Mouse (Mus musculus): ENCODE data around the gene Tm7sf2. TPM values are rescaled to one million over a fixed set of nuclear protein-coding genes. Genes with fewer than 3 reads are reported as not detected.
"Not testable (repeated sequence)": the region's sequence is repeated elsewhere in the genome, so short reads cannot be mapped to it uniquely, and the experiment has no call there.

The Tm7sf2 gene
- polyA plus RNA-seq, 1 experiment from 2014 or later, result 37.3 TPM

GRCm38 (mm10) chr19:6047154-6047898, 20.8 kb downstream of the Tm7sf2 start:
- no peak for DNase-seq (ENCODE audit: low spot score)
- H3K36me3 ChIP-seq, result peaks cover 51% of the 10 kb centered on the region
- peak overlapping the region; percentile 99 for H3K27ac ChIP-seq (replicated peaks)
- H3K27me3 ChIP-seq (ENCODE audit: low read depth, poor library complexity, severe bottlenecking), result no peaks in the 10 kb centered on the region
- no peaks in the 10 kb centered on the region for H3K9me3 ChIP-seq (replicated peaks)
- 3% methylated on average over 44 of the region's 44 CpGs for WGBS
- H3K4me1 ChIP-seq, result peaks cover 24% of the 10 kb centered on the region
- peak overlapping the region; percentile 97 for H3K4me3 ChIP-seq

GRCm38 (mm10) chr19:6046294-6047153, 21.6 kb downstream of the Tm7sf2 start, which contains the start of gene Syvn1:
Syvn1 (plus strand) TSS chr19:6046576.
- Histone ChIP-seq H3K4me1 (peaks cover 31% of the 10 kb centered on the region), H3K4me3 (peak within 1 kb of the TSS; percentile 97), H3K27ac (replicated peaks) (peak within 1 kb of the TSS; percentile 99), H3K27me3 (ENCODE audit: low read depth, poor library complexity, severe bottlenecking) (no peaks in the 10 kb centered on the region), H3K36me3 (peaks cover 43% of the 10 kb centered on the region), H3K9me3 (replicated peaks) (no peaks in the 10 kb centered on the region)
- DNase-seq (ENCODE audit: low spot score), result peak; percentile 92
- WGBS, result under 1% methylated on average over 65 of the region's 65 CpGs

- no peaks in the 10 kb centered on the region for H3K27me3 ChIP-seq (ENCODE audit: low read depth, poor library complexity, severe bottlenecking)
- peak overlapping the region; percentile 99 for H3K27ac ChIP-seq (replicated peaks)
- H3K36me3 ChIP-seq, result peaks cover 34% of the 10 kb centered on the region
- peak overlapping the region; percentile 97 for H3K4me3 ChIP-seq
- H3K4me1 ChIP-seq, result peaks cover 33% of the 10 kb centered on the region
- 25% methylated on average over 20 of the region's 20 CpGs for WGBS
- H3K9me3 ChIP-seq (replicated peaks), result no peaks in the 10 kb centered on the region
- no peak for DNase-seq (ENCODE audit: low spot score)
Observed at GRCm38 (mm10) chr19:6045366-6046293, 22.5 kb downstream of the Tm7sf2 start.

- H3K36me3 ChIP-seq, result peaks cover 19% of the 10 kb centered on the region
- H3K4me1 ChIP-seq, result peaks cover 33% of the 10 kb centered on the region
- 73% methylated on average over 4 of the region's 4 CpGs for WGBS
- not testable (repeated sequence) for H3K9me3 ChIP-seq (replicated peaks); DNase-seq (ENCODE audit: low spot score); H3K4me3 ChIP-seq; H3K27me3 ChIP-seq (ENCODE audit: low read depth, poor library complexity, severe bottlenecking); H3K27ac ChIP-seq (replicated peaks)
Observed at GRCm38 (mm10) chr19:6044102-6044501, 24.1 kb downstream of the Tm7sf2 start.

GRCm38 (mm10) chr19:6042293-6042692, 25.9 kb downstream of the Tm7sf2 start:
- peaks cover 5% of the 10 kb centered on the region for H3K36me3 ChIP-seq
- 81% methylated on average over 9 of the region's 9 CpGs for WGBS
- peaks cover 21% of the 10 kb centered on the region for H3K4me1 ChIP-seq
- H3K27ac ChIP-seq (replicated peaks), result peak overlapping the region; percentile 28; the same call in 1 of the 2 replicates
- H3K27me3 ChIP-seq (ENCODE audit: low read depth, poor library complexity, severe bottlenecking), result no peaks in the 10 kb centered on the region
- DNase-seq (ENCODE audit: low spot score), result no peak
- no peak overlapping the region for H3K4me3 ChIP-seq
- H3K9me3 ChIP-seq (replicated peaks), result no peaks in the 10 kb centered on the region

GRCm38 (mm10) chr19:6040002-6040401, 28.2 kb downstream of the Tm7sf2 start:
- H3K4me1 ChIP-seq, result peaks cover 11% of the 10 kb centered on the region

GRCm38 (mm10) chr19:6038326-6038725, 29.8 kb downstream of the Tm7sf2 start:
- no peak overlapping the region for H3K4me3 ChIP-seq
- H3K36me3 ChIP-seq, result no peaks in the 10 kb centered on the region
- DNase-seq (ENCODE audit: low spot score), result no peak
- no peaks in the 10 kb centered on the region for H3K9me3 ChIP-seq (replicated peaks)
- H3K27me3 ChIP-seq (ENCODE audit: low read depth, poor library complexity, severe bottlenecking), result no peaks in the 10 kb centered on the region
- H3K4me1 ChIP-seq, result peaks cover 9% of the 10 kb centered on the region; the same call in 1 of the 2 replicates
- H3K27ac ChIP-seq (replicated peaks), result no peak overlapping the region
- 87% methylated on average over 7 of the region's 7 CpGs for WGBS

More at GRCm38 (mm10) chr19:6040002-6040401, 28.2 kb downstream of the Tm7sf2 start:
- Histone ChIP-seq H3K27ac (replicated peaks) (no peak overlapping the region), H3K36me3 (peaks cover 5% of the 10 kb centered on the region), H3K27me3 (ENCODE audit: low read depth, poor library complexity, severe bottlenecking) (no peaks in the 10 kb centered on the region), H3K9me3 (replicated peaks) (no peaks in the 10 kb centered on the region), H3K4me3 (no peak overlapping the region)
- DNase-seq (ENCODE audit: low spot score), result no peak

GRCm38 (mm10) chr19:6037695-6038094, 30.5 kb downstream of the Tm7sf2 start:
- H3K4me1 ChIP-seq, result peaks cover 9% of the 10 kb centered on the region; the same call in 1 of the 2 replicates
- H3K4me3 ChIP-seq, result no peak overlapping the region
- H3K36me3 ChIP-seq, result no peaks in the 10 kb centered on the region
- H3K27me3 ChIP-seq (ENCODE audit: low read depth, poor library complexity, severe bottlenecking), result no peaks in the 10 kb centered on the region
- DNase-seq (ENCODE audit: low spot score), result no peak
- H3K27ac ChIP-seq (replicated peaks), result no peak overlapping the region
- H3K9me3 ChIP-seq (replicated peaks), result no peaks in the 10 kb centered on the region

- H3K27me3 ChIP-seq (ENCODE audit: low read depth, poor library complexity, severe bottlenecking), result no peaks in the 10 kb centered on the region
- H3K4me3 ChIP-seq, result no peak overlapping the region
- no peak overlapping the region for H3K27ac ChIP-seq (replicated peaks)
- no peaks in the 10 kb centered on the region for H3K36me3 ChIP-seq
- 78% methylated on average over 9 of the region's 9 CpGs for WGBS
- no peaks in the 10 kb centered on the region for H3K9me3 ChIP-seq (replicated peaks)
- no peak for DNase-seq (ENCODE audit: low spot score)
- H3K4me1 ChIP-seq, result no peaks in the 10 kb centered on the region
Observed at GRCm38 (mm10) chr19:6035966-6036585, 32.1 kb downstream of the Tm7sf2 start.

- H3K36me3 ChIP-seq, result no peaks in the 10 kb centered on the region
- no peaks in the 10 kb centered on the region for H3K9me3 ChIP-seq (replicated peaks)
- no peak for DNase-seq (ENCODE audit: low spot score)
- H3K27me3 ChIP-seq (ENCODE audit: low read depth, poor library complexity, severe bottlenecking), result no peaks in the 10 kb centered on the region
- no peak overlapping the region for H3K27ac ChIP-seq (replicated peaks)
- WGBS, result 75% methylated on average over 14 of the region's 14 CpGs
- no peak overlapping the region for H3K4me3 ChIP-seq
- no peaks in the 10 kb centered on the region for H3K4me1 ChIP-seq
Observed at GRCm38 (mm10) chr19:6030520-6031280, 37.5 kb downstream of the Tm7sf2 start.

GRCm38 (mm10) chr19:6029426-6029825, 38.7 kb downstream of the Tm7sf2 start:
- H3K9me3 ChIP-seq (replicated peaks), result no peaks in the 10 kb centered on the region
- H3K4me1 ChIP-seq, result no peaks in the 10 kb centered on the region
- H3K27ac ChIP-seq (replicated peaks), result no peak overlapping the region
- H3K4me3 ChIP-seq, result no peak overlapping the region
- H3K36me3 ChIP-seq, result no peaks in the 10 kb centered on the region
- no peak for DNase-seq (ENCODE audit: low spot score)
- no peaks in the 10 kb centered on the region for H3K27me3 ChIP-seq (ENCODE audit: low read depth, poor library complexity, severe bottlenecking)
- 79% methylated on average over 9 of the region's 9 CpGs for WGBS

Measured in midbrain, embryonic 10.5 days (tissue).